Mouse (Mus musculus): ENCODE data around the gene Gm20403.

- TF ChIP-seq GATA1 (IDR thresholded peaks at IDR 0.05; ENCODE audit: borderline replicate concordance, low read length) = no peak
- TF ChIP-seq FLI1 (IDR thresholded peaks at IDR 0.05; ENCODE audit: low read length) = no peak
Measured at GRCm38 (mm10) chr12:55013031-55013430, 26.7 kb upstream of the Gm20403 start.

All from megakaryocyte, embryonic 14.5 days (primary cell).